Mouse (Mus musculus): ENCODE data around the gene Veph1. TPM values are rescaled to one million over a fixed set of nuclear protein-coding genes. Genes with fewer than 3 reads are reported as not detected.

The Veph1 gene
- polyA plus RNA-seq, 2 experiments: 0.85 to 2.3 TPM

DNA sequence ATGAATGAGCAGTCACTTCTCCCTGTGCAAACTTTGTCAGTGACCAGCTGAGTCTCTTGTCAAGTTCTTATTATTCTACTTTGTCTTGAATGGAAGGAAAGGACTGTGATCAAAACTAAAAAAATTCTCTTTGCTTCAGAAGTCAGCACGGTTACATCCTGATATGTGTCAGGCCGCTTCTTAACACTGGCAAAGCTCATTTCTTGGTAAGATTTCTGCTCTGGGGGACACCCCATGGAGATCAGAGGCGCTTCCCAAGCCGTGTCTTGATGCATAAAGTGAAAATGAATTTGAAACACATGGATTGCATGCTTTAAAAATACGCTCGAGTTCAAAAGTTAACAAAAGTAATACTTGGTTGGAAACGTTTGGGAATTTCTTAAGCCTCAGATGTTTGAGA is 159.0 kb downstream of the Veph1 start:
- Histone ChIP-seq H3K36me3 (ENCODE audit: control insufficient read depth, insufficient read depth, low read length) (no peaks in the 10 kb centered on the region), H3K9me3 (ENCODE audit: control insufficient read depth, low read length) (no peaks in the 10 kb centered on the region), H3K4me2 (replicated peaks; ENCODE audit: low read depth, low read length, severe bottlenecking) (no peak overlapping the region), H3K9ac (ENCODE audit: low read depth, low read length, severe bottlenecking) (no peak overlapping the region), H3K4me1 (ENCODE audit: control insufficient read depth, insufficient read depth, low read length) (peaks cover 13% of the 10 kb centered on the region), H3K4me3 (replicated peaks; ENCODE audit: low read length) (no peak overlapping the region), H3K27ac (replicated peaks; ENCODE audit: low read depth, low read length) (no peak overlapping the region), H3K27me3 (ENCODE audit: control insufficient read depth, insufficient read depth, low read length) (no peaks in the 10 kb centered on the region)
- no peak for DNase-seq (ENCODE audit: low spot score)
- 42% methylated on average over 7 of the region's 7 CpGs for WGBS
- no peak for TF ChIP-seq POLR2A (IDR thresholded peaks at IDR 0.05; ENCODE audit: borderline replicate concordance, extremely low read depth, insufficient read depth, insufficient read length)
- no peak for ATAC-seq (ENCODE audit: low FRiP score, low read depth)

DNA sequence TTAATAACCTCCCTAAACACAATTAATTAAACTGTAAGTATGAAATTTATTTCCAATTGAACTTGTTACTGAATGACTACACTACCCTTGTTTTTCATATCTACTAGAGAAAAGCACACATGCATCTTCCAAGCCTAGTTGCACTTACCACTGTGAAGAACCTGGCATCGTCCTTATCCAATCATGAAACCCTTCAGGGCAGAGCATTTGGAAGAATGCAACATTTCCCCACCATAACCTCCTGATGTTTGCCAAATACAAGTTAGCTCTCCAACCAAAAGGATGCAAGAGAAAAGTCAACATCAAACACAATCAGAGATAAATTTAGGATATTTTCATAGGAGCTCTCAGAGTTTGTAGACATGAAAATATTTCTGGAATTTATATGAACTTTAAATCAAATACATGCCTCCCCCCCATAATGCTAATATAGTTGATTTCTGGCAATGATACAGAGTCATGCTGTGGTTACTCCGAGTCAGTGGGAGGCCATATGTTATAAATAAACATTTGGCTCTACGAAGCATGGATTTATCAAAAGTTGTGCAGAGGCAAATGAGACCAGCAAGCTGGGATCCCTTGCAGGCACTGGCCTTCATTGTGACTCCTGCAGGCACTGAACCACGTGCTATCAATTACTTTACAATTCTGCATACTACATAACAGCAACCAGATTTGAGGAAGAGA is 165.2 kb downstream of the Veph1 start:
- no peak for TF ChIP-seq POLR2A (IDR thresholded peaks at IDR 0.05; ENCODE audit: borderline replicate concordance, extremely low read depth, insufficient read depth, insufficient read length)
- ATAC-seq (ENCODE audit: low FRiP score, low read depth) (peak; percentile 82), DNase-seq (ENCODE audit: low spot score) (peak; percentile 78)
- WGBS: 18% methylated on average over 4 of the region's 4 CpGs
- no peak overlapping the region for H3K4me3 ChIP-seq (replicated peaks; ENCODE audit: low read length)
- no peak overlapping the region for H3K4me2 ChIP-seq (replicated peaks; ENCODE audit: low read depth, low read length, severe bottlenecking)
- H3K27ac ChIP-seq (replicated peaks; ENCODE audit: low read depth, low read length): no peak overlapping the region
- no peaks in the 10 kb centered on the region for H3K27me3 ChIP-seq (ENCODE audit: control insufficient read depth, insufficient read depth, low read length)
- no peaks in the 10 kb centered on the region for H3K36me3 ChIP-seq (ENCODE audit: control insufficient read depth, insufficient read depth, low read length)
- H3K9me3 ChIP-seq (ENCODE audit: control insufficient read depth, low read length): no peaks in the 10 kb centered on the region
- H3K4me1 ChIP-seq (ENCODE audit: control insufficient read depth, insufficient read depth, low read length): peaks cover 15% of the 10 kb centered on the region
- H3K9ac ChIP-seq (ENCODE audit: low read depth, low read length, severe bottlenecking): no peak overlapping the region

DNA sequence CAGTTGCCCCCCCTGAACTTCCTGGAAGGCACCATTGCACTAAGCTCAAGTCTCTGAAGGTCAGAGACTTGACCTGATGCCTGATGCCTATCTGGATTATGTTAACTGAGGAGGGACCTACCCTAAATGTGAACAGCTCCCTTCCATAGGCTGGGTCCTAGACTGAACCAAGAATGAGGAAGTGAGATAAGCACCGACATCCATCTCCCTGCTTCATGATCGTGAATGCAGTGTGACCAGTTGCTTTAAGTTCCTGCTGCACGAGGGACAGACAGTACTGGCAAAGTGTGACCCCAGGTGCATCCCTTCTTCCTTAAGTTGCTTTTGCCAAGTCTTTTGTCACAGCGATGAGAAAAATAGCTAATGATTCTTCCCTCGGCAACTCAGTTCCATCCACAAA is 166.9 kb downstream of the Veph1 start:
- Histone ChIP-seq H3K4me2 (replicated peaks; ENCODE audit: low read depth, low read length, severe bottlenecking) (no peak overlapping the region), H3K27me3 (ENCODE audit: control insufficient read depth, insufficient read depth, low read length) (no peaks in the 10 kb centered on the region), H3K9ac (ENCODE audit: low read depth, low read length, severe bottlenecking) (no peak overlapping the region), H3K4me3 (replicated peaks; ENCODE audit: low read length) (no peak overlapping the region), H3K4me1 (ENCODE audit: control insufficient read depth, insufficient read depth, low read length) (peaks cover 9% of the 10 kb centered on the region), H3K36me3 (ENCODE audit: control insufficient read depth, insufficient read depth, low read length) (no peaks in the 10 kb centered on the region), H3K9me3 (ENCODE audit: control insufficient read depth, low read length) (no peaks in the 10 kb centered on the region), H3K27ac (replicated peaks; ENCODE audit: low read depth, low read length) (no peak overlapping the region)
- ATAC-seq (ENCODE audit: low FRiP score, low read depth) (no peak), DNase-seq (ENCODE audit: low spot score) (no peak)
- WGBS: 68% methylated on average over 5 of the region's 5 CpGs
- TF ChIP-seq POLR2A (IDR thresholded peaks at IDR 0.05; ENCODE audit: borderline replicate concordance, extremely low read depth, insufficient read depth, insufficient read length): no peak

DNA sequence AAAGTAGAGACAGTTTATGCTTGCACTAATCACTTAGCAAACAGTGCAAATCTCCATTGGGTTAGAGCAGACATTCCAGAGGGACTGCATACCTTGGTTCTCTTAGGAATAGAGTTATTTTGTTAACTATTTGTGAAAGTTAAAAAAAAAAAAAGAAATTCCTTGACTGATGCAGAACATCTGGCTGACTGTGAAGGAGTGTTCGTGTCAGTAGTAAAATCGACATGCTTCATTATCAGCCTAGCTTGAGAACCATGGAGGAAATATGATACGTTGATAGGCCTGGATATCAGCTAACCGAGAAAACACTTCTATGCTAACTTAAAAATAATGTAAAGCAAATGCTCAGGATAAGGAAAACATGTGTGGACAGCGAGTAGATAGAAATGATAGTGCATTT is 191.1 kb downstream of the Veph1 start:
- WGBS: 14% methylated on average over 5 of the region's 5 CpGs
- Histone ChIP-seq H3K4me1 (ENCODE audit: control insufficient read depth, insufficient read depth, low read length) (peaks cover 12% of the 10 kb centered on the region), H3K4me2 (replicated peaks; ENCODE audit: low read depth, low read length, severe bottlenecking) (no peak overlapping the region), H3K4me3 (replicated peaks; ENCODE audit: low read length) (no peak overlapping the region), H3K27ac (replicated peaks; ENCODE audit: low read depth, low read length) (no peak overlapping the region), H3K9me3 (ENCODE audit: control insufficient read depth, low read length) (no peaks in the 10 kb centered on the region), H3K27me3 (ENCODE audit: control insufficient read depth, insufficient read depth, low read length) (no peaks in the 10 kb centered on the region), H3K36me3 (ENCODE audit: control insufficient read depth, insufficient read depth, low read length) (no peaks in the 10 kb centered on the region), H3K9ac (ENCODE audit: low read depth, low read length, severe bottlenecking) (no peak overlapping the region)
- no peak for TF ChIP-seq POLR2A (IDR thresholded peaks at IDR 0.05; ENCODE audit: borderline replicate concordance, extremely low read depth, insufficient read depth, insufficient read length)
- ATAC-seq (ENCODE audit: low FRiP score, low read depth) (peak; percentile 88), DNase-seq (ENCODE audit: low spot score) (peak; percentile 52)

DNA sequence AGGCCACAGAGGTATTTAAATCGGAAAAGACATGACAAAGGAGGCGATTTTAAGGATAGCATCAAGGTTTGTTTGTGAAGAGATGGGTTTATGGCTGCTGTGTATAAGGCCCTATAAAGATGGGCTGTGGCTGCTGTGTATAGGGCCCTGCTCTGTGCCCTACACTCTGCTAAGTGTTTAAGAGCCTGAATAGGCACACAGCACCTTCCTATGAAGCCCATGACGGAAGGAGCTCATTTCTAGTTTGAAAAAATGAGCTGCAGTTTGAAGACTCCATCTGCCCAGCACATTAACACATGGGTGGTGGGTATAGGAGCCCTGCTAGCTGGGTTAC is 194.1 kb downstream of the Veph1 start:
- Histone ChIP-seq H3K9ac (ENCODE audit: low read depth, low read length, severe bottlenecking) (no peak overlapping the region), H3K4me1 (ENCODE audit: control insufficient read depth, insufficient read depth, low read length) (peaks cover 10% of the 10 kb centered on the region), H3K4me3 (replicated peaks; ENCODE audit: low read length) (no peak overlapping the region), H3K4me2 (replicated peaks; ENCODE audit: low read depth, low read length, severe bottlenecking) (no peak overlapping the region), H3K9me3 (ENCODE audit: control insufficient read depth, low read length) (no peaks in the 10 kb centered on the region), H3K36me3 (ENCODE audit: control insufficient read depth, insufficient read depth, low read length) (no peaks in the 10 kb centered on the region), H3K27me3 (ENCODE audit: control insufficient read depth, insufficient read depth, low read length) (no peaks in the 10 kb centered on the region), H3K27ac (replicated peaks; ENCODE audit: low read depth, low read length) (no peak overlapping the region)
- ATAC-seq (ENCODE audit: low FRiP score, low read depth) (no peak), DNase-seq (ENCODE audit: low spot score) (no peak)
- 81% methylated on average over 3 of the region's 3 CpGs for WGBS
- TF ChIP-seq POLR2A (IDR thresholded peaks at IDR 0.05; ENCODE audit: borderline replicate concordance, extremely low read depth, insufficient read depth, insufficient read length): no peak

Data from limb, embryonic 14.5 days (tissue).